Comparison of ENCODE assay signal across 13 mouse cellular contexts in the genomic region with DNA sequence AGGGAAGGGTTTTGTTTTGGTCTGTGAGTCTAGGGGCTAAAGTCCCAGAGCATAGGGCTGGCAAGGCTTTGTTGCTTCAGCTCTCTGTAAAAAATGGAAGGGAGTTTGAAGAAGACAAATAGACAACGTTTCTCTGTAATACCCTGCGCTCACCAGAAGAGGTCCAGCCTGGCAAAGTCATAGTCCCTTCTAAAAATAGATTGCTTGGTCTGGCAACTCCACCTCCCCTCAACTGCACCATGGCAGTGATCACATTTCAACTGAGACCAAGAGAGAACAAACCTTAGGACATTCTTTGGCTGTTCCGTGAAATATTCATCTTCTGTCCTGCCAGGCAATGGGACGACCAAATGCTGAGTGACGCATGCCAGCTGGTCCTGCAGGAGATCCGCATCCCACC. TPM values are rescaled to one million over a fixed set of nuclear protein-coding genes. Genes with fewer than 3 reads are reported as not detected.
DNase-seq lines count a peak whose midpoint lies in the region; ATAC-seq and TF ChIP-seq lines count a peak whose summit lies in the region.
"Had no signal": no experiment of that assay in that cellular context is flagged by ENCODE, and none has a peak within 500 bp of the region (broad histone marks: within the 10 kb centered on the region; RNA-seq: fewer than 3 reads in every experiment).

No protein-coding gene starts in this region.

- DNase-seq in CD4-positive, CD25-positive, alpha-beta regulatory T cell, adult 2 months (ENCODE audit: low read depth, low spot score): peak; percentile 5
- peak; percentile 25 for DNase-seq in heart, postnatal 4 days
- DNase-seq in testis, postnatal 14 days (ENCODE audit: low spot score): no peak
- no peak for DNase-seq in cerebellum, adult 8-10 months
- DNase-seq: liver, embryonic 13.5 days had no signal

- no peaks in the 10 kb centered on the region for H3K4me1 ChIP-seq in intestine, postnatal 0 days (replicated peaks; ENCODE audit: control insufficient read depth, insufficient read depth, low read length)
- 0 out of 2 replicates have a peak, but pooled peaks cover 8% of the 10 kb centered on the region for H3K4me1 ChIP-seq in intestine, embryonic 15.5 days (replicated peaks)
- peaks cover 3% of the 10 kb centered on the region; the same call in 1 of the 2 replicates for H3K4me1 ChIP-seq in E14TG2a.4 (replicated peaks; ENCODE audit: low read depth, low read length)

- no peak overlapping the region for H3K27ac ChIP-seq in intestine, postnatal 0 days (ENCODE audit: low read depth, low read length)
- H3K27ac ChIP-seq in intestine, embryonic 15.5 days: no peak overlapping the region
- H3K27ac ChIP-seq: embryonic facial prominence, embryonic 13.5 days; liver, embryonic 13.5 days had no signal

- H3K27me3 ChIP-seq in intestine, postnatal 0 days (replicated peaks; ENCODE audit: control insufficient read depth, insufficient read depth, low read length): no peaks in the 10 kb centered on the region
- H3K27me3 ChIP-seq in intestine, embryonic 15.5 days (replicated peaks): no peaks in the 10 kb centered on the region
- no peaks in the 10 kb centered on the region for H3K27me3 ChIP-seq in E14TG2a.4 (ENCODE audit: insufficient read depth, low read length)
- H3K27me3 ChIP-seq: embryonic facial prominence, embryonic 13.5 days; liver, embryonic 13.5 days had no signal

- no peak overlapping the region for H3K9ac ChIP-seq in intestine, postnatal 0 days (ENCODE audit: low read depth, low read length)
- H3K9ac ChIP-seq in intestine, embryonic 15.5 days: no peak overlapping the region
- H3K9ac ChIP-seq: embryonic facial prominence, embryonic 13.5 days; liver, embryonic 13.5 days had no signal

- 59% methylated on average over 6 of the region's 6 CpGs for WGBS in intestine, postnatal 0 days
- WGBS in intestine, embryonic 15.5 days: 63% methylated on average over 6 of the region's 6 CpGs

- peak; percentile 36; the same call in 1 of the 2 replicates for TF ChIP-seq CTCF in intestine, postnatal 0 days (IDR thresholded peaks at IDR 0.05; ENCODE audit: low read depth)
- peak; percentile 18; the same call in 1 of the 2 replicates for TF ChIP-seq CTCF in E14TG2a.4 (conservative IDR thresholded peaks at IDR 0.05; ENCODE audit: low read length)

- no peak overlapping the region for H3K4me2 ChIP-seq in intestine, postnatal 0 days (replicated peaks; ENCODE audit: low read depth)
- no peak overlapping the region for H3K4me2 ChIP-seq in intestine, embryonic 15.5 days (replicated peaks)
- H3K4me2 ChIP-seq: embryonic facial prominence, embryonic 13.5 days; liver, embryonic 13.5 days had no signal

- no peak for ATAC-seq in CD4-positive, CD25-positive, alpha-beta regulatory T cell, adult 4 months
- no peak for ATAC-seq in intestine, postnatal 0 days
- no peak for ATAC-seq in intestine, embryonic 15.5 days
- ATAC-seq: hindbrain, embryonic 16.5 days had no signal

- no peak overlapping the region for H3K4me3 ChIP-seq in intestine, postnatal 0 days (ENCODE audit: low read depth, low read length)
- no peak overlapping the region for H3K4me3 ChIP-seq in intestine, embryonic 15.5 days (replicated peaks)
- no peak overlapping the region for H3K4me3 ChIP-seq in E14TG2a.4 (replicated peaks; ENCODE audit: low read length)
- H3K4me3 ChIP-seq: embryonic facial prominence, embryonic 13.5 days; liver, embryonic 13.5 days had no signal

- H3K36me3 ChIP-seq in intestine, postnatal 0 days (ENCODE audit: control insufficient read depth, insufficient read depth): no peaks in the 10 kb centered on the region
- H3K36me3 ChIP-seq in intestine, embryonic 15.5 days: no peaks in the 10 kb centered on the region
- H3K36me3 ChIP-seq in E14TG2a.4 (ENCODE audit: insufficient read depth, low read length): no peaks in the 10 kb centered on the region
- H3K36me3 ChIP-seq: embryonic facial prominence, embryonic 13.5 days; liver, embryonic 13.5 days had no signal

- no peaks in the 10 kb centered on the region for H3K9me3 ChIP-seq in intestine, postnatal 0 days (ENCODE audit: control insufficient read depth)
- H3K9me3 ChIP-seq in intestine, embryonic 15.5 days: no peaks in the 10 kb centered on the region
- H3K9me3 ChIP-seq in E14TG2a.4 (ENCODE audit: low read length): no peaks in the 10 kb centered on the region
- H3K9me3 ChIP-seq: embryonic facial prominence, embryonic 13.5 days; liver, embryonic 13.5 days had no signal

RNA-seq across cellular contexts. Expression of a gene that starts 30.1 kb away (rescaled TPM):
- under 1 TPM in 1 of 2 experiments, not detected in 1; 0.24 TPM for polyA plus RNA-seq in CD4-positive, CD25-positive, alpha-beta regulatory T cell, adult 4 months (2017; shearing (Covaris generic))
- polyA plus RNA-seq in intestine, postnatal 0 days (2015; fragmentation: Nextera tagmentation; extraction: Ambion mirVana): not detected in 2 replicates
- polyA plus RNA-seq in intestine, embryonic 15.5 days (2015; fragmentation: Nextera tagmentation; extraction: Ambion mirVana): 0.04 and 0.05 TPM in 2 replicates
- total RNA-seq in heart, postnatal 4 days (2021): not detected

RNA-seq across cellular contexts. Expression of a gene that starts 37.8 kb away (rescaled TPM):
- polyA plus RNA-seq in CD4-positive, CD25-positive, alpha-beta regulatory T cell, adult 4 months (2017; shearing (Covaris generic)): under 1 TPM in 1 of 2 experiments, not detected in 1; 0.10 TPM
- 0.07 and 0.10 TPM in 2 replicates for polyA plus RNA-seq in intestine, postnatal 0 days (2015; fragmentation: Nextera tagmentation; extraction: Ambion mirVana)
- polyA plus RNA-seq in intestine, embryonic 15.5 days (2015; fragmentation: Nextera tagmentation; extraction: Ambion mirVana): 0.03 TPM in 1 of 2 replicates, not detected in the other
- total RNA-seq in heart, postnatal 4 days (2021): under 1 TPM in 1 of 2 experiments, not detected in 1; 0.05 TPM
- total RNA-seq: layer of hippocampus, postnatal 14 days had no signal
- polyA plus RNA-seq: liver, embryonic 13.5 days; midbrain, postnatal 0 days had no signal

Comparison
In these comparisons a context has a peak if more than half of its experiments do, and no peak if none do; other contexts are left out.
1. DNase-seq: peak in CD4-positive, CD25-positive, alpha-beta regulatory T cell, adult 2 months (single experiment) and heart, postnatal 4 days (single experiment); none in testis, postnatal 14 days (single experiment) and cerebellum, adult 8-10 months (single experiment).